Mouse (Mus musculus) hindbrain, embryonic 15.5 days (tissue): ENCODE results near the gene Rac3. TPM values are rescaled to one million over a fixed set of nuclear protein-coding genes. Genes with fewer than 3 reads are reported as not detected.
"Not testable (repeated sequence)": the region's sequence is repeated elsewhere in the genome, so short reads cannot be mapped to it uniquely, and the experiment has no call there.

Source experiments
- ATAC-seq: fragments of 200-750 bp; cut with Nextera tagmentation; 2 replicates; pipeline ENCODE4 v1.8.0; 2017; ENCODE audit warnings: low read depth, moderate number of reproducible peaks, moderate TSS enrichment; ENCODE audit not compliant: low FRiP score
- H3K27ac ChIP-seq: fragments of 300-500 bp; sonication (generic); replicated peaks from 2 replicates; pipeline ENCODE4 v1.5.1; 2015; ENCODE audit warnings: mild to moderate bottlenecking, inconsistent platforms
- H3K27me3 ChIP-seq: fragments of 300-500 bp; sonication (generic); 2 replicates; pipeline ENCODE4 v1.6.1; 2015; ENCODE audit warnings: control low read depth, inconsistent platforms
- H3K36me3 ChIP-seq: fragments of 300-500 bp; sonication (generic); 2 replicates; pipeline ENCODE4 v1.6.1; 2015; ENCODE audit warnings: control low read depth, inconsistent platforms
- H3K4me1 ChIP-seq: fragments of 300-500 bp; sonication (generic); replicated peaks from 2 replicates; pipeline ENCODE4 v1.6.1; 2015; ENCODE audit warnings: control low read depth, inconsistent platforms
- H3K4me2 ChIP-seq: fragments of 300-500 bp; sonication (generic); 2 replicates; pipeline ENCODE4 v1.6.1; 2015; ENCODE audit warnings: moderate library complexity, mild to moderate bottlenecking, inconsistent platforms
- H3K4me3 ChIP-seq: fragments of 300-500 bp; sonication (generic); 2 replicates; pipeline ENCODE4 v1.5.1; 2015; ENCODE audit warnings: mild to moderate bottlenecking, inconsistent platforms
- H3K9ac ChIP-seq: fragments of 300-500 bp; sonication (generic); 2 replicates; pipeline ENCODE4 v1.6.1; 2015; ENCODE audit warnings: inconsistent platforms
- H3K9me3 ChIP-seq: fragments of 300-500 bp; sonication (generic); 2 replicates; pipeline ENCODE4 v1.6.1; 2016; ENCODE audit warnings: control low read depth, inconsistent platforms
- WGBS: fragments of 180-500 bp; shearing (Covaris S2); methylation state at CpG from one replicate; pipeline ENCODE4 v1.1.7; 2015; 5-methylcytosine and 5-hydroxymethylcytosine counted together
- polyA plus RNA-seq: library from polyadenylated mRNA; unstranded; fragments of >200 nt; fragmentation: Nextera tagmentation; extraction: Ambion mirVana; gene quantifications from 2 replicates; pipeline ENCODE4 v1.2.1, GENCODE M21; 2015

Gene Rac3
- polyA plus RNA-seq, 1 experiment from 2014 or later = 587 TPM

DNA sequence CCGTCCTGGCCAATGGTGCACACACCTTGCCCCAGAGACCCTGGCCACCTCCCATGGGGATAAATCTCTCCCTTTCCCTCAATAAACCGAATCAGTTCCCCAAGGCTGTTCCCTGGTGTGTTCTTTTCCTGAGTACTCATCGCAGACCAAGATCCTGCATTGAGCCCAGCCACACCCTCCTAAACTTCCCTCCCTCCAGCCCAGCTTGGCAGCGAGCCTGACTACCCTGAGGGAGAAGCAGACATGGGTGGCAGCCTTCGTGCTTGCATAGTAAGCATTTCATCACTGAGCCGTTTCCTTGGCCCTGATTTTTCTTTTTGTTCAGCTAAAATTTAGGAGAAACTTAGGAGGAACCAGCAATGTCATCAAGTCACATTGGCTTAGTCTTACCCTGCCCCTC lies 12.3 kb downstream of the Rac3 start:
- Histone ChIP-seq H3K4me3 (no peak overlapping the region), H3K9me3 (no peaks in the 10 kb centered on the region), H3K27ac (no peak overlapping the region), H3K36me3 (no peaks in the 10 kb centered on the region), H3K9ac (no peak overlapping the region), H3K4me1 (0 out of 2 replicates have a peak, but pooled peaks cover 3% of the 10 kb centered on the region), H3K27me3 (no peaks in the 10 kb centered on the region), H3K4me2 (no peak overlapping the region)
- ATAC-seq = no peak
- 59% methylated on average over 6 of the region's 6 CpGs for WGBS

DNA sequence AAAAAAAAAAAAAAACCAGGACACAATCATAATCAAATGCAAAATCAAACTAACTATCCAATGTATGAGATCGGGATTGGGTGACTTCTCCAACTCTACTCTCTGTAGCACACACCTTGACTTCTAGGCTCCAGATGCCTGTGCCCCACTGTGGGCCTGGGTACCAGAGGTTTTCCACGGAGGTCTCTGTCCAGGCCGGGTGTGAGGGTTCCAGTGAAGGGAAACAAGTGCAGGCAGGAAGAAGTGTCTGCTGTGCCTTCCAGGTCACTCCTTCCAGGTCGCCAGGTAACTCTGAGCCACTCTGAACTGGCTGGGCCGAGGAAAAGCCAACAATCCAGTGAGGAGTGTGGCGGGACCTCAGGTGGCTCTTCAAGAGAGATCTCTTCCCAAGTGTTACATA lies 15.2 kb downstream of the Rac3 start:
- ATAC-seq = no peak
- no peaks in the 10 kb centered on the region for H3K9me3 ChIP-seq
- H3K27me3 ChIP-seq = no peaks in the 10 kb centered on the region
- H3K4me3 ChIP-seq = no peak overlapping the region
- no peaks in the 10 kb centered on the region for H3K36me3 ChIP-seq
- H3K4me1 ChIP-seq = no peaks in the 10 kb centered on the region
- H3K4me2 ChIP-seq = no peak overlapping the region
- H3K9ac ChIP-seq = no peak overlapping the region
- H3K27ac ChIP-seq = no peak overlapping the region
- 81% methylated on average over 6 of the region's 6 CpGs for WGBS

- ATAC-seq = no peak
These were observed 19.7 kb downstream of the Rac3 start for GRCm38 (mm10) chr11:120740981-120741380.

DNA sequence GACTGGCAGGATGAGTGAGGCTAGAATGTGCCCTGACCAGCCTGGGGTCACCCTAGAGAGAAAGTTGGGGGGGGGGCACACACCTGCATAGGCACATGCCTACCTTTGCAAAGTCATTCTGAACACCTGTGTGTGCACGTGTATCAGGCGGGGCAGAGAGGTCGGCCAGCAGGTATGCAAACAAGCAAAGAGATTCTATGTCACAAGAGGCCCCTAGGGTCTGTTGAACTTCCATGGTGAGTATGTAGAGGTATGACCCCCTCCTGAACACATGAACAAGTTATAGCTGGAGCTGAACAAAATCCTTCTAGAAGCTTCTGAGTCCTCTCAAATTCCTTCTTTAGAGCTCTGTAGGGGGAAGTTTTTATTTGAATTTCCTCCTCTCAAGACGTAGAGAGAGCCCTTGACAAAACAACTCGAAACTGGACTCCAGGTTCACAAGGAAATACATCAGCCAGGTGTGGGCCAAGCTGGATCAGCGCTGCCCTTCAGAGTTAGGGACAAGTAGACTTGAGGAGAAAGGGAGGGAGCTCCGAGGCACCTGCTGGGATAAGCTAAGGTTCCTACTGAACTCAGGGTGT lies 22.9 kb downstream of the Rac3 start:
- Histone ChIP-seq H3K4me1 (no peaks in the 10 kb centered on the region), H3K27ac (no peak overlapping the region), H3K27me3 (no peaks in the 10 kb centered on the region), H3K36me3 (no peaks in the 10 kb centered on the region), H3K9ac (no peak overlapping the region), H3K4me2 (no peak overlapping the region), H3K4me3 (no peak overlapping the region), H3K9me3 (no peaks in the 10 kb centered on the region)
- WGBS = 79% methylated on average over 7 of the region's 7 CpGs
- ATAC-seq = no peak

More at GRCm38 (mm10) chr11:120740981-120741380, 19.7 kb downstream of the Rac3 start:
- Histone ChIP-seq H3K9me3 (no peaks in the 10 kb centered on the region), H3K36me3 (no peaks in the 10 kb centered on the region), H3K27ac (no peak overlapping the region), H3K27me3 (no peaks in the 10 kb centered on the region), H3K4me1 (no peaks in the 10 kb centered on the region), H3K4me2 (no peak overlapping the region), H3K4me3 (no peak overlapping the region), H3K9ac (no peak overlapping the region)
- WGBS = 93% methylated on average over 5 of the region's 5 CpGs

- H3K27ac ChIP-seq = no peak overlapping the region
- no peaks in the 10 kb centered on the region for H3K36me3 ChIP-seq
- no peak overlapping the region for H3K9ac ChIP-seq
- H3K9me3 ChIP-seq = no peaks in the 10 kb centered on the region
- no peaks in the 10 kb centered on the region for H3K27me3 ChIP-seq
- no peak overlapping the region for H3K4me3 ChIP-seq
- ATAC-seq = no peak
- 81% methylated on average over 4 of the region's 4 CpGs for WGBS
- H3K4me2 ChIP-seq = no peak overlapping the region
- H3K4me1 ChIP-seq = no peaks in the 10 kb centered on the region
These were observed 26.7 kb downstream of the Rac3 start for GRCm38 (mm10) chr11:120747974-120748373.

GRCm38 (mm10) chr11:120749430-120749829 lies 28.2 kb downstream of the Rac3 start:
- no peak overlapping the region for H3K9ac ChIP-seq
- H3K27ac ChIP-seq = no peak overlapping the region
- no peaks in the 10 kb centered on the region for H3K36me3 ChIP-seq
- H3K4me2 ChIP-seq = no peak overlapping the region
- H3K4me3 ChIP-seq = no peak overlapping the region
- H3K4me1 ChIP-seq = no peaks in the 10 kb centered on the region
- no peaks in the 10 kb centered on the region for H3K27me3 ChIP-seq
- no peak for ATAC-seq
- 61% methylated on average over 8 of the region's 8 CpGs for WGBS
- H3K9me3 ChIP-seq = no peaks in the 10 kb centered on the region

- Histone ChIP-seq H3K4me1 (no peaks in the 10 kb centered on the region), H3K4me2 (no peak overlapping the region), H3K27ac (no peak overlapping the region), H3K4me3 (no peak overlapping the region), H3K36me3 (no peaks in the 10 kb centered on the region), H3K27me3 (no peaks in the 10 kb centered on the region), H3K9me3 (no peaks in the 10 kb centered on the region), H3K9ac (no peak overlapping the region)
- ATAC-seq = no peak
- 70% methylated on average over 4 of the region's 4 CpGs for WGBS
These were observed 30.3 kb downstream of the Rac3 start for GRCm38 (mm10) chr11:120751606-120752005.

DNA sequence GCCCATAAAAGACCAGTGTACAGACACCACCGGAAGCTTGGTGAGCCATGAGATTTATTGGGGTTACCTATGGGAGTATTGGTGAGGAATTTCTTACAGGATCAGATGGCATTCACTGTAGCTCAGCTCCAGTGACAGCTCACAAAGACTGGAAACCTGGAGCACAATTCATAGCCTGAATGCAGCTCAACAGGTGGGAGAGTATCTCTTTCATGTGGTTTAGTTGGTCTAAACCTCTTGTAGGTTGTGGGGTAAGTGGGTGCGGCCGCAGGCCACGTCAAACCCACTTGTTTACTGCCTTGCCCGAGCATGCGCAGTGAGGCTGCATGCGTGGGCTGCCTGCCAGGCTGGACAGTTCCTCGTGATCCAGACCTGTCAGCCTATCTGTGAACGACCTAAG lies 39.0 kb downstream of the Rac3 start:
- Histone ChIP-seq H3K4me2 (no peak overlapping the region), H3K36me3 (no peaks in the 10 kb centered on the region), H3K27me3 (peaks cover 4% of the 10 kb centered on the region; the same call in 1 of the 2 replicates), H3K9me3 (peaks cover 6% of the 10 kb centered on the region; the same call in 1 of the 2 replicates), H3K4me1 (no peaks in the 10 kb centered on the region), H3K4me3 (no peak overlapping the region), H3K9ac (no peak overlapping the region), H3K27ac (no peak overlapping the region)
- ATAC-seq = no peak
- WGBS = 95% methylated on average over 9 of the region's 9 CpGs

GRCm38 (mm10) chr11:120761811-120762671 lies 40.8 kb downstream of the Rac3 start:
- Histone ChIP-seq H3K4me2 (no peak overlapping the region), H3K27ac (no peak overlapping the region), H3K4me1 (no peaks in the 10 kb centered on the region), H3K9ac (no peak overlapping the region), H3K36me3 (no peaks in the 10 kb centered on the region), H3K9me3 (peaks cover 6% of the 10 kb centered on the region; the same call in 1 of the 2 replicates), H3K4me3 (no peak overlapping the region), H3K27me3 (peaks cover 4% of the 10 kb centered on the region; the same call in 1 of the 2 replicates)
- ATAC-seq = no peak
- WGBS = 74% methylated on average over 14 of the region's 14 CpGs

GRCm38 (mm10) chr11:120762672-120763041 lies 41.4 kb downstream of the Rac3 start, which contains the start of gene Hmga1b:
Hmga1b (plus strand) TSS chr11:120762794.
- H3K4me3 ChIP-seq, H3K27me3 ChIP-seq, H3K4me1 ChIP-seq, ATAC-seq, H3K9me3 ChIP-seq, H3K36me3 ChIP-seq, H3K27ac ChIP-seq, H3K9ac ChIP-seq: not testable (repeated sequence)
- 25% methylated on average over 14 of the region's 14 CpGs for WGBS
- H3K4me2 ChIP-seq = peak within 1 kb of the TSS; percentile 19; the same call in 1 of the 2 replicates

DNA sequence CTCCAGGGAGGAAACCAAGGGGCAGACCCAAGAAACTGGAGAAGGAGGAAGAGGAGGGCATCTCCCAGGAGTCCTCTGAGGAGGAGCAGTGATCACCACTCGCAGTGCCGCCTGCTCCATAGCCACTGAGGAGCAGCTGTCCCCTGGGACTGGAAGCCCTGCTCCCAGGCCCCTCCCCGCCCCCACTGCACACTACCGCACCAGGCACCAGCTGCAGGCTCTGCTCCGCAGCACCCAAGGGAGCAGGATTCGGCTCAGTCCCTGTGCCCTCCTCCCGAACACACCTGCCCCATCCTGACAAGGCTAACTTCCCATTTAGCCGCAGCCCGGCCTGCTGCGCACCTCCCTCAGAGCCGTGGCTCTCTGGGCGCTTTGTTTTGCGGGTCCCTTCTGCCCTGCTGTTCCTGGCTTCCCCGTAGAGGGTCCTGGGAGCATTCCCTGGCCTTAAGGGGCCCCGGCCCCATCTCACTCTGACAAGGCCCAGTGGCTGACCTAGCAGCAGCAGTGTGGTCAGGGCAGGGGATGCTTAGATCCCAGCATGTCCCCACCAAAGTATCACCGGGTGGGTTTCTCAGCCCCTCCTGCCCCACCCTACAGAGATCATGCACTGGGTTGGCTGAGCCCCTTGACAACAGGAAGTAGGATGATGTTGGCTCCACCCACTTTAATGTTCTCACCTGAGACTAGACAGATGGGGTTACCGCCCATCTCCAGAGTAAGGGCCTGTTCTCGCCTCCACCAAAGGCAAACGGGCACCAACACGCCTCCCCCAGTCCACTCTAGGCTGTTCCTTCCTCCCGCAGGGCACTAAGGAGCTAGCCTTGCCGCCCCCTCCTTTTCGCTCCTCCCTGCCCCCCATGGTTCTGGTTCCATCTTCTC lies 42.1 kb downstream of the Rac3 start:
- H3K36me3 ChIP-seq, H3K27ac ChIP-seq, H3K4me1 ChIP-seq, H3K27me3 ChIP-seq, H3K4me3 ChIP-seq, H3K9ac ChIP-seq, H3K9me3 ChIP-seq: not testable (repeated sequence)
- peak; percentile 48; the same call in 1 of the 2 replicates for ATAC-seq
- WGBS = 28% methylated on average over 4 of the region's 23 CpGs
- H3K4me2 ChIP-seq = peak overlapping the region; percentile 19; the same call in 1 of the 2 replicates

GRCm38 (mm10) chr11:120767023-120767422 lies 45.8 kb downstream of the Rac3 start:
- not testable (repeated sequence) for H3K27ac ChIP-seq, H3K4me1 ChIP-seq, ATAC-seq, H3K4me3 ChIP-seq, H3K4me2 ChIP-seq, H3K27me3 ChIP-seq, H3K36me3 ChIP-seq, H3K9ac ChIP-seq, H3K9me3 ChIP-seq
- 65% methylated on average over 3 of the region's 7 CpGs for WGBS
